Mouse (Mus musculus) limb, embryonic 15.5 days (tissue): ENCODE results near the gene Bpifa6. TPM values are rescaled to one million over a fixed set of nuclear protein-coding genes. Genes with fewer than 3 reads are reported as not detected.
"Not testable (repeated sequence)": the region's sequence is repeated elsewhere in the genome, so short reads cannot be mapped to it uniquely, and the experiment has no call there.

Experiments used
- ATAC-seq: fragments of 200-750 bp; cut with Nextera tagmentation; 2 replicates; pipeline ENCODE4 v1.8.0; 2017; ENCODE audit warnings: low read depth, moderate TSS enrichment; ENCODE audit not compliant: insufficient number of reproducible peaks, low FRiP score, low TSS enrichment
- H3K27ac ChIP-seq: fragments of 300-500 bp; sonication (generic); 2 replicates; pipeline ENCODE4 v1.5.1; 2015; ENCODE audit warnings: moderate library complexity, mild to moderate bottlenecking, inconsistent platforms
- H3K27me3 ChIP-seq: fragments of 300-500 bp; sonication (generic); 2 replicates; pipeline ENCODE4 v1.6.1; 2015; ENCODE audit warnings: inconsistent platforms
- H3K36me3 ChIP-seq: fragments of 300-500 bp; sonication (generic); 2 replicates; pipeline ENCODE4 v1.6.1; 2015; ENCODE audit warnings: inconsistent platforms
- H3K4me1 ChIP-seq: fragments of 300-500 bp; sonication (generic); 2 replicates; pipeline ENCODE4 v1.6.1; 2015; ENCODE audit warnings: inconsistent platforms
- H3K4me2 ChIP-seq: fragments of 300-500 bp; sonication (generic); 2 replicates; pipeline ENCODE4 v1.6.1; 2015; ENCODE audit warnings: mild to moderate bottlenecking, inconsistent platforms
- H3K4me3 ChIP-seq: fragments of 300-500 bp; sonication (generic); 2 replicates; pipeline ENCODE4 v1.5.1; 2015; ENCODE audit warnings: mild to moderate bottlenecking, inconsistent platforms
- H3K9ac ChIP-seq: fragments of 300-500 bp; sonication (generic); 2 replicates; pipeline ENCODE4 v1.6.1; 2015; ENCODE audit warnings: inconsistent platforms
- H3K9me3 ChIP-seq: fragments of 300-500 bp; sonication (generic); 2 replicates; pipeline ENCODE4 v1.6.1; 2016; ENCODE audit warnings: inconsistent platforms
- WGBS: fragments of 180-500 bp; shearing (Covaris S2); methylation state at CpG from one replicate; pipeline ENCODE4 v1.1.7; 2015; 5-methylcytosine and 5-hydroxymethylcytosine counted together
- polyA plus RNA-seq: library from polyadenylated mRNA; unstranded; fragments of >200 nt; fragmentation: Nextera tagmentation; extraction: Ambion mirVana; gene quantifications from 2 replicates; pipeline ENCODE4 v1.2.1, GENCODE M21; 2015

Bpifa6 gene
- polyA plus RNA-seq, 1 experiment from 2014 or later = not detected

DNA sequence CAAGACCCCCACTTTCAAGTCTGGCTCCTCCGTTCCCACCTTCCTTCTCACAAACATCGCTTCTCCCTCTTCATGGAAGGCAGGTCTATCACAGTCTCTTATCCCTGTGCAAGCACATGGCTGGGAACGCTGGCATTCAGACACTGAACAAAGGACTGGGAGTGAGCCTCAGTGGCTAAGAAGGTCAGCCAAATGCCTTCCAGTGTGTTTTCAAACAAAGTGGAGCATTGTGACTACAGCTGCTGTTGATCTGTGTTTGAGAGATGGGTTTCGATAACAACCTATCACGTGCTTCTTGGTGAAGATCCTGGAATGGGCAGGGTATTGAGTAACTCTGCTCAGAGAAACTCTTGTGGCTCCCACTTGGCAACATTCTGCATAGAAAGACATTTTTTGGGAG is 4.5 kb upstream of the Bpifa6 start:
- no peaks in the 10 kb centered on the region for H3K36me3 ChIP-seq
- WGBS = 87% methylated on average over 5 of the region's 5 CpGs
- H3K27me3 ChIP-seq = no peaks in the 10 kb centered on the region
- H3K4me2 ChIP-seq = no peak overlapping the region
- H3K4me3 ChIP-seq = no peak overlapping the region
- no peak for ATAC-seq
- H3K9me3 ChIP-seq = no peaks in the 10 kb centered on the region
- H3K4me1 ChIP-seq = no peaks in the 10 kb centered on the region
- no peak overlapping the region for H3K9ac ChIP-seq
- no peak overlapping the region for H3K27ac ChIP-seq

- no peak overlapping the region for H3K9ac ChIP-seq
- H3K4me2 ChIP-seq = no peak overlapping the region
- no peaks in the 10 kb centered on the region for H3K4me1 ChIP-seq
- H3K27ac ChIP-seq = no peak overlapping the region
- H3K27me3 ChIP-seq = peaks cover 4% of the 10 kb centered on the region
- no peaks in the 10 kb centered on the region for H3K36me3 ChIP-seq
- no peak overlapping the region for H3K4me3 ChIP-seq
- no peak for ATAC-seq
- WGBS = 3% methylated on average over 7 of the region's 7 CpGs
- no peaks in the 10 kb centered on the region for H3K9me3 ChIP-seq
Observed at GRCm38 (mm10) chr2:153995770-153996169, 21.0 kb downstream of the Bpifa6 start.

DNA sequence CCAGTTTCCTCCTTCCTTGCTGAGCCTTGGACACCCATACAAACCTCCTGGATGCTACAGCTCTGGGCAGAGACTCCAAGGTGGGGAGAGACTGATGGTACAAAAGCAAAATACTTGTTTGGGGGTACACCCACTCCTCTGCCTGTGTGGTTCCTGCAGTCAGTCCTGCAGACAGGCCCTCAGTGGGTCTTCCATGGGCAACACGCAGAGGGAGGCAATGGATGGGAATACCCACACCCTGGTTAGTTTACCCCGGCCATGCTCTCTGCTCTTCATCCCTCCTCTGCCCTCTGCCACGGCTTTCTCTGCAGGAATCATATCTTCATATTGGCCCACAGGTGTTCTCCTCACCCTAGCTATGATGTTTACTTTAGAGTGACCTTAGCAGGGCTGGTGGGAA is 25.8 kb downstream of the Bpifa6 start:
- no peaks in the 10 kb centered on the region for H3K4me1 ChIP-seq
- no peak overlapping the region for H3K4me3 ChIP-seq
- no peak overlapping the region for H3K27ac ChIP-seq
- H3K36me3 ChIP-seq = no peaks in the 10 kb centered on the region
- no peak for ATAC-seq
- 74% methylated on average over 3 of the region's 3 CpGs for WGBS
- no peaks in the 10 kb centered on the region for H3K9me3 ChIP-seq
- H3K9ac ChIP-seq = no peak overlapping the region
- peaks cover 4% of the 10 kb centered on the region for H3K27me3 ChIP-seq
- no peak overlapping the region for H3K4me2 ChIP-seq

GRCm38 (mm10) chr2:154001056-154001455 is 26.3 kb downstream of the Bpifa6 start:
- no peak for ATAC-seq
- H3K36me3 ChIP-seq = no peaks in the 10 kb centered on the region
- H3K9ac ChIP-seq = no peak overlapping the region

DNA sequence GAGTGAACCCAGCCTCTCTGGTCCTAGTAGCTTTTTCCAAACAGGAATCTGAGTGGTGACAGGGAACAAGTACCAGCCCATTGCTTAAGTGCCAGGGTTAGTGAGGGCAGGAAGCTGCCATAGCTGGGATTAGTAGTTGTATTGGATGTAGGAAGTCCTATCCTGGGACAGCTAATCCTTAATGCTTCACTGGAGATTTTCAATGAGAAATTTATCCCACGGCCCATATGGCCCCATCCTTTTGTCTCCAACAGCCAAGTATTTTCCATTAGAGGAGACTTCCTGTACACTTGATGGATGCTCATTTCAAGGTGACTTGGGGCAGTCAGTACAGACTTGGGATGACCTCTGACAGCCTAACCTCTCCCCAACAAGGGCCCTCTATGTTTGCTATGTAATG is 29.7 kb downstream of the Bpifa6 start:
- Histone ChIP-seq H3K4me2 (no peak overlapping the region), H3K27me3 (no peaks in the 10 kb centered on the region), H3K9ac (no peak overlapping the region), H3K4me3 (no peak overlapping the region), H3K36me3 (no peaks in the 10 kb centered on the region), H3K4me1 (no peaks in the 10 kb centered on the region), H3K27ac (no peak overlapping the region), H3K9me3 (no peaks in the 10 kb centered on the region)
- ATAC-seq = no peak
- 92% methylated on average over 1 of the region's 1 CpGs for WGBS

More at GRCm38 (mm10) chr2:154001056-154001455, 26.3 kb downstream of the Bpifa6 start:
- Histone ChIP-seq H3K27me3 (peaks cover 4% of the 10 kb centered on the region), H3K4me1 (no peaks in the 10 kb centered on the region), H3K27ac (no peak overlapping the region), H3K4me3 (no peak overlapping the region), H3K9me3 (no peaks in the 10 kb centered on the region), H3K4me2 (no peak overlapping the region)

GRCm38 (mm10) chr2:154005094-154005493 is 30.3 kb downstream of the Bpifa6 start:
- Histone ChIP-seq H3K36me3 (no peaks in the 10 kb centered on the region), H3K9me3 (no peaks in the 10 kb centered on the region), H3K27me3 (no peaks in the 10 kb centered on the region), H3K4me2 (no peak overlapping the region), H3K4me1 (no peaks in the 10 kb centered on the region), H3K4me3 (no peak overlapping the region), H3K9ac (no peak overlapping the region), H3K27ac (no peak overlapping the region)
- 76% methylated on average over 1 of the region's 1 CpGs for WGBS
- ATAC-seq = no peak

GRCm38 (mm10) chr2:154005734-154006133 is 31.0 kb downstream of the Bpifa6 start:
- ATAC-seq = no peak
- no peaks in the 10 kb centered on the region for H3K27me3 ChIP-seq
- H3K4me2 ChIP-seq = no peak overlapping the region
- whole genome bisulfite sequencing = 83% methylated on average over 4 of the region's 4 CpGs
- no peak overlapping the region for H3K4me3 ChIP-seq
- H3K9me3 ChIP-seq = no peaks in the 10 kb centered on the region
- H3K4me1 ChIP-seq = no peaks in the 10 kb centered on the region
- H3K9ac ChIP-seq = no peak overlapping the region
- H3K27ac ChIP-seq = no peak overlapping the region
- no peaks in the 10 kb centered on the region for H3K36me3 ChIP-seq

DNA sequence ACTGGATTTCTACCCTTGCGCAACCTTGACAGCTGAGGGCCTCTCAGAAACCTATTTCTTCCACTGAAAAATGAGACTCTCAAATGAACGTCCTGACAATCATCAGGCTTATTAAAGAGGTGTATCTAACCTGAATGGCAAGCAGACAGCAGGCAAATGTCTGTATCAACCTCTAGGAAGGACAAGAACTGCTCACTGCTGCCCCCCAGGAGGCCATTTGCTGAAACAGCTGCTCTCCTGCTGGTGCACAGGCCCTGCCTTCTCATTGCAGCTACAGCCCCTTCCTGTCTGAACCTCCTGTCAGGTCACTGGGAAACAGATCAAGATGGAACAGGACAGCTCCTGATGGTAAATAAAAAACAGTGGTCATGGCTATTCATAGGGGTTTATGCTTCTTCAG is 31.6 kb downstream of the Bpifa6 start:
- Histone ChIP-seq H3K9me3 (no peaks in the 10 kb centered on the region), H3K27ac (no peak overlapping the region), H3K36me3 (no peaks in the 10 kb centered on the region), H3K4me3 (no peak overlapping the region), H3K4me1 (no peaks in the 10 kb centered on the region), H3K9ac (no peak overlapping the region), H3K4me2 (no peak overlapping the region), H3K27me3 (no peaks in the 10 kb centered on the region)
- WGBS = 81% methylated on average over 2 of the region's 2 CpGs
- ATAC-seq = no peak

GRCm38 (mm10) chr2:154007381-154007780 is 32.6 kb downstream of the Bpifa6 start:
- H3K9ac ChIP-seq = no peak overlapping the region
- H3K4me2 ChIP-seq = no peak overlapping the region
- H3K4me3 ChIP-seq = no peak overlapping the region
- H3K27ac ChIP-seq = no peak overlapping the region
- H3K9me3 ChIP-seq = no peaks in the 10 kb centered on the region
- H3K27me3 ChIP-seq = no peaks in the 10 kb centered on the region
- no peaks in the 10 kb centered on the region for H3K4me1 ChIP-seq
- ATAC-seq = no peak
- no peaks in the 10 kb centered on the region for H3K36me3 ChIP-seq
- WGBS = 88% methylated on average over 1 of the region's 1 CpGs

DNA sequence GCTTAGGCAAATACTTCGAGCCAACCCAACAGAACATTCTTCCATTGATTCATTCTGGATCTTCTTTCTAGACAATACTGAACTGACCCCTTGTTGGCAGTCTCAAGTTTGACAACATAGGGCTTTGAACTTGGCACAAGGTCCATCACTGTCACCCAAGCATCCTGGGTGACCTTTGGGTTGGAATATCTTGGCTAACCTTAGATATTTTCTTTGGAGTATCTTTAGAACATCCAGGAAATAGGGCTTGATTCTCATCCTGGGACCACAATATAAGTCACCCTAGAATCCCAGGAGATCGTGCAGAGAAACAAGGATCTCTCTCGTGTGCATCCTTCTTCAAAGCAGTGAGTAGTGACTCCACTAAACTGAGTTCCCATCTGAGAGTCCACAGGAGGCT is 33.2 kb downstream of the Bpifa6 start, which contains the start of gene Bpifa2:
Gene Bpifa2, plus strand, starts transcription at position 301 of the 400 bp plus-strand sequence.
- H3K27me3 ChIP-seq = no peaks in the 10 kb centered on the region
- no peak within 1 kb of the TSS for H3K27ac ChIP-seq
- no peaks in the 10 kb centered on the region for H3K9me3 ChIP-seq
- H3K4me2 ChIP-seq = no peak within 1 kb of the TSS
- no peak within 1 kb of the TSS for H3K9ac ChIP-seq
- ATAC-seq = no peak
- H3K4me1 ChIP-seq = no peaks in the 10 kb centered on the region
- no peaks in the 10 kb centered on the region for H3K36me3 ChIP-seq
- H3K4me3 ChIP-seq = no peak within 1 kb of the TSS
- WGBS = 78% methylated on average over 3 of the region's 3 CpGs

DNA sequence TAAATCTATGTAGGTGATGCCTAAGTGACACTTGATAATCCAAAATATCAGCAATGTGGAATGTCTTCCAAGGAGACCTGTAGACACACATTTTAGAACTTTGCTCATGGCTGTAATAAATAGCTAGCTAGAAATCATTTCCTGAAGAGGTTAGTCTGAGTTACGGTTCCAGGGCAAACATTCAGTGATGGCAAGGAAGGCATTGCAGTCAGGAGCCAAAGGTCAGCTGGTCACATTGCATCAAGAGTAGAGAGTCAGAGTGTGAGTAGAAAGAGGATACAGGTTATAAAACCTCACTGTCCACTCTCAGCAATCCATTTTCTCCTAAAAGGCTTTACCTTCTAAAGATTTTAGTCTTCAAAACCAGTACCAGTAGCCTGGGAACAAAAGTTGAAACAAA is 43.2 kb downstream of the Bpifa6 start:
- ATAC-seq = no peak
- 77% methylated on average over 1 of the region's 1 CpGs for WGBS
- Histone ChIP-seq H3K9me3 (no peaks in the 10 kb centered on the region), H3K4me1 (no peaks in the 10 kb centered on the region), H3K4me3 (no peak overlapping the region), H3K4me2 (no peak overlapping the region), H3K27me3 (no peaks in the 10 kb centered on the region), H3K27ac (no peak overlapping the region), H3K36me3 (no peaks in the 10 kb centered on the region), H3K9ac (no peak overlapping the region)

- 85% methylated on average over 4 of the region's 4 CpGs for WGBS
- H3K27me3 ChIP-seq, ATAC-seq: not testable (repeated sequence)
Observed at GRCm38 (mm10) chr2:154024676-154025075, 49.9 kb downstream of the Bpifa6 start.

GRCm38 (mm10) chr2:154038932-154039331 is 64.2 kb downstream of the Bpifa6 start:
- no peak overlapping the region for H3K4me3 ChIP-seq
- H3K36me3 ChIP-seq = no peaks in the 10 kb centered on the region
- 66% methylated on average over 2 of the region's 2 CpGs for WGBS
- no peak overlapping the region for H3K27ac ChIP-seq
- no peak overlapping the region for H3K9ac ChIP-seq
- H3K9me3 ChIP-seq = no peaks in the 10 kb centered on the region
- H3K27me3 ChIP-seq = no peaks in the 10 kb centered on the region
- no peak for ATAC-seq
- H3K4me2 ChIP-seq = no peak overlapping the region
- H3K4me1 ChIP-seq = no peaks in the 10 kb centered on the region

More at GRCm38 (mm10) chr2:154024676-154025075, 49.9 kb downstream of the Bpifa6 start:
- H3K9me3 ChIP-seq, H3K36me3 ChIP-seq, H3K9ac ChIP-seq, H3K4me3 ChIP-seq, H3K4me1 ChIP-seq, H3K27ac ChIP-seq, H3K4me2 ChIP-seq: not testable (repeated sequence)
